Mouse (Mus musculus) midbrain, embryonic 14.5 days (tissue): ENCODE results near the gene Exoc3. TPM values are rescaled to one million over a fixed set of nuclear protein-coding genes. Genes with fewer than 3 reads are reported as not detected.

ENCODE experiments used
- ATAC-seq: fragments of 200-750 bp; cut with Nextera tagmentation; 2 replicates; pipeline ENCODE4 v1.8.0; 2017; ENCODE audit warnings: moderate number of reproducible peaks, moderate library complexity; ENCODE audit not compliant: low FRiP score, low TSS enrichment
- DNase-seq: peaks from one replicate; pipeline ENCODE4 v3.0.0-alpha.2; 2015
- H3K27ac ChIP-seq: fragments of 300-500 bp; sonication (generic); replicated peaks from 2 replicates; pipeline ENCODE4 v1.5.1; 2014; ENCODE audit warnings: mild to moderate bottlenecking, low read depth, low read length, moderate library complexity
- H3K27me3 ChIP-seq: fragments of 300-500 bp; sonication (generic); 2 replicates; pipeline ENCODE4 v1.6.1; 2014; ENCODE audit warnings: low read length, control low read depth, mixed read lengths; ENCODE audit not compliant: control insufficient read depth, insufficient read depth
- H3K36me3 ChIP-seq: fragments of 300-500 bp; sonication (generic); 2 replicates; pipeline ENCODE4 v1.6.1; 2014; ENCODE audit warnings: low read length, control low read depth; ENCODE audit not compliant: control insufficient read depth, insufficient read depth
- H3K4me1 ChIP-seq: fragments of 300-500 bp; sonication (generic); 2 replicates; pipeline ENCODE4 v1.6.1; 2014; ENCODE audit warnings: mild to moderate bottlenecking, antibody characterized with exemption, low read length, control low read depth; ENCODE audit not compliant: control insufficient read depth, insufficient read depth
- H3K4me2 ChIP-seq: fragments of 300-500 bp; sonication (generic); 2 replicates; pipeline ENCODE4 v1.6.1; 2014; ENCODE audit warnings: mild to moderate bottlenecking, low read length, moderate library complexity
- H3K4me3 ChIP-seq: fragments of 300-500 bp; sonication (generic); replicated peaks from 2 replicates; pipeline ENCODE4 v1.5.1; 2014; ENCODE audit warnings: low read depth, low read length
- H3K9ac ChIP-seq: fragments of 300-500 bp; sonication (generic); replicated peaks from 2 replicates; pipeline ENCODE4 v1.6.1; 2014; ENCODE audit warnings: mild to moderate bottlenecking, low read length, moderate library complexity
- H3K9me3 ChIP-seq: fragments of 300-500 bp; sonication (generic); 2 replicates; pipeline ENCODE4 v1.6.1; 2016; ENCODE audit warnings: low read length, control low read depth, mixed read lengths; ENCODE audit not compliant: control insufficient read depth
- WGBS: fragments of 180-500 bp; shearing (Covaris S2); extraction: QIAGEN DNeasy Blood & Tissue Kit; methylation state at CpG from one replicate; pipeline ENCODE4 v1.1.7; 2014; 5-methylcytosine and 5-hydroxymethylcytosine counted together
- polyA plus RNA-seq: library from polyadenylated mRNA; unstranded; fragments of >200 nt; fragmentation: Nextera tagmentation; extraction: Ambion mirVana; gene quantifications from 2 replicates; pipeline ENCODE4 v1.2.1, GENCODE M21; 2014

The Exoc3 gene
- polyA plus RNA-seq, 1 experiment from 2014 or later: 145 TPM

DNA sequence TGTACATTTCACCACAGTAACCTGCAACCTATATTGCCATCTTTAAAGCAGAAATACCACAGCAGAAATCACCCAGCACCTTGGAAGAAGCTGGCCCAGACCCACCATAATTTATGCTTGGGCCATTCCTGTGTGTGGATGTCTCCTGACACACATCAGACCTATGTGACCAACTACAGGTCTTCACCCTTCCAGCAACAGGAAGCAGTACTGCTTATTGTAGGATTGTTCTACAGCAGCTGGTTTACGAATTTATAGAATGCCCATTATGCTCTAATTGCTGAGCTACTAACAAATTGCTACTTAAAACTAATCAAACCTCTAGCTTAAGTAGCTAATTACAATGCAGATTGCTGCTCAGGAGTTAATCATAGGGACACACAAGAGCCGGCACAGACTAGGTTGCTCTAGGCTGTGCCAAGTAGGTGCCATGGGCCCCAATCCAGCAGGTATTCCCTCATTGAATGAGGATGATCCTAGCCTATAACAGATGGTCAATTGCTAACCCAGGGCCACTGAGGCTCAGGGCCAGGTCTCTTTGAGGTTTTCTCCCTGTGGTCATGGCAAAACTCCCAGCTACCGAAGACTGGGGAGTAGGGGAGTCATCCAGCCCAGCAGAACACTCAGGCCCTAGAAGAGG, 62.4 kb downstream of the Exoc3 start:
- no peak overlapping the region for H3K9ac ChIP-seq
- WGBS: 81% methylated on average over 3 of the region's 3 CpGs
- H3K27me3 ChIP-seq: no peaks in the 10 kb centered on the region
- H3K27ac ChIP-seq: no peak overlapping the region
- no peaks in the 10 kb centered on the region for H3K36me3 ChIP-seq
- H3K4me2 ChIP-seq: no peak overlapping the region
- ATAC-seq (no peak), DNase-seq (no peak)
- H3K4me1 ChIP-seq: no peaks in the 10 kb centered on the region
- no peaks in the 10 kb centered on the region for H3K9me3 ChIP-seq
- no peak overlapping the region for H3K4me3 ChIP-seq

DNA sequence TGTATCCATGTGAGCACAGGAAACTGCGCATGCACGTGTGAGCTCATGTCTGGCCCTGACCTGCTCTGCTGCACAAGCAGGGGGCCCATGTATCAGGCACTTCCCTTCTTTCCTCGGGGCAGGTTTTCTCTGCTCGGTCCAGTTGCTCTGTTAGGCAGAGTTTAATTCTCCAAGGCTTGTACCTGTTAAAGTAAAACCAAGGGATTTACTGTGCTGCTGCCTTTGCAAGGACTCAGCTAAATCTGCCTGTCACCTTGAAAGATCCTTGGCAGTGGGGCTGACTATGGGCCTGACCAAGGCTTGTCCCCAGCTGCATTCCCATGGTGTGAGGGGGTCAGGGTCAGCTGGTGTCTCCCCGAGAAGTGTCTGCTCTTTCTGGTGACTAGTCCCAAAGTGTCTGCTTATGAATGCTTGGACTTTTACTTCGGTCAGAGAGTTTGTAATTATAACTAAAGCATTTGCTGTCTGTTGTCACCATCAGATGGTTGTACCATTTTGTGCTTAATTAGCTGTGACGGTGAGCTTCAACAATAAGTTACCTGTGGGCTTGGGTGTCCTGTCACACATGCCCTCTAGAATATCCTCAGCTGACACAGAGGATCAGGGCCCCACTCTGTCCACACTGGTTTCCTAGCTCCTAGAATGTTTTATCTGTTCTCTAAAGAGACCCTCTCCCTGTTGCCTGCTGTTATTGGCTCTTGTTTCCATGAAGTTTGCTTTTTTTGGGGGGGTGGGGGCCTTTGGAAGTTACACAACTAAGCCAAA, 64.2 kb downstream of the Exoc3 start:
- H3K4me3 ChIP-seq: no peak overlapping the region
- DNase-seq: no peak
- H3K4me1 ChIP-seq: no peaks in the 10 kb centered on the region

DNA sequence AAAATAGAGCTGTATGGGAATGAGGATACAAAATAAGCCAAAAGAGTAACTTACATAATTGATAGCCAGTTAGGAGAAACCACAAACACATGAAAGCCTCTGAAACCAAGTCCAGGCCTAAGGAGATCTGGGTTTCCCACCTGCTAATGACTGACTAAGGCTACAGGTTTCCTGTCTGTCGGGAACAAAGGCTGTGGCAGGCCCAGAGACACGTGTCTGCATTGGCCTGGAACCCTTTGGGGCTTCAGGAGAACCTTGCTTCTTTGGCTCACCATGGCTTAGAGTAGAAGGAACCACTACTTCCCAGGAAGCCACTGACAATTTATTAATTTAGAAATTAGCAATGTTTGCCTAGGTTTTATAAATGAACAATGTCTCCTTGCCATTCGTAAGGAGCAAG, 65.2 kb downstream of the Exoc3 start:
- H3K9me3 ChIP-seq: no peaks in the 10 kb centered on the region
- H3K4me2 ChIP-seq: no peak overlapping the region
- 72% methylated on average over 3 of the region's 3 CpGs for WGBS
- no peaks in the 10 kb centered on the region for H3K4me1 ChIP-seq
- H3K27me3 ChIP-seq: no peaks in the 10 kb centered on the region
- no peak overlapping the region for H3K4me3 ChIP-seq
- DNase-seq: no peak
- H3K27ac ChIP-seq: no peak overlapping the region
- H3K9ac ChIP-seq: no peak overlapping the region
- no peak for ATAC-seq
- no peaks in the 10 kb centered on the region for H3K36me3 ChIP-seq

More for the DNA sequence above, 64.2 kb downstream of the Exoc3 start:
- Histone ChIP-seq H3K9ac (no peak overlapping the region), H3K4me2 (no peak overlapping the region), H3K9me3 (no peaks in the 10 kb centered on the region), H3K27me3 (no peaks in the 10 kb centered on the region), H3K27ac (no peak overlapping the region), H3K36me3 (no peaks in the 10 kb centered on the region)
- ATAC-seq: no peak
- WGBS: 81% methylated on average over 7 of the region's 7 CpGs

DNA sequence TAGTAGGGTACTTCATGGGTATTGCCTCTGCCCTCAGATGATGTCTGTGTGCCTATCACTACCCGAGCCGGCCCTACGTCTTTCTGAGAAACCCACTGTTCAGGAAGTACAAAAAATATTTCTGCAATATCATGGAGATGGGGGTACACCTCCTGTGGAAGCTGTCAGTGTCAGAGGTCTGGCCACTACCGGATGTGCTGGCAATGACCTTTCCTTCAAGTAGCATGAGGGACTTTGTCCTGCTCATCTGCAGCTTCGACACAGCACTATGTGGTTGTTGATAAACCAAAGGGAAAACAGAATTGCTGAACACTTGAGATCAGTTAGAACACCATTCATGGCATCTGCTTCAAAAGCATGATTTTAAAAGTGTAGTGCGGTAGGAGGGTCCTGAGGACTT, 67.7 kb downstream of the Exoc3 start:
- no peak for DNase-seq
- Histone ChIP-seq H3K27me3 (no peaks in the 10 kb centered on the region), H3K4me1 (no peaks in the 10 kb centered on the region), H3K36me3 (no peaks in the 10 kb centered on the region), H3K9me3 (no peaks in the 10 kb centered on the region), H3K4me3 (no peak overlapping the region), H3K27ac (no peak overlapping the region), H3K4me2 (no peak overlapping the region), H3K9ac (no peak overlapping the region)
- 94% methylated on average over 6 of the region's 6 CpGs for WGBS
- ATAC-seq: no peak

DNA sequence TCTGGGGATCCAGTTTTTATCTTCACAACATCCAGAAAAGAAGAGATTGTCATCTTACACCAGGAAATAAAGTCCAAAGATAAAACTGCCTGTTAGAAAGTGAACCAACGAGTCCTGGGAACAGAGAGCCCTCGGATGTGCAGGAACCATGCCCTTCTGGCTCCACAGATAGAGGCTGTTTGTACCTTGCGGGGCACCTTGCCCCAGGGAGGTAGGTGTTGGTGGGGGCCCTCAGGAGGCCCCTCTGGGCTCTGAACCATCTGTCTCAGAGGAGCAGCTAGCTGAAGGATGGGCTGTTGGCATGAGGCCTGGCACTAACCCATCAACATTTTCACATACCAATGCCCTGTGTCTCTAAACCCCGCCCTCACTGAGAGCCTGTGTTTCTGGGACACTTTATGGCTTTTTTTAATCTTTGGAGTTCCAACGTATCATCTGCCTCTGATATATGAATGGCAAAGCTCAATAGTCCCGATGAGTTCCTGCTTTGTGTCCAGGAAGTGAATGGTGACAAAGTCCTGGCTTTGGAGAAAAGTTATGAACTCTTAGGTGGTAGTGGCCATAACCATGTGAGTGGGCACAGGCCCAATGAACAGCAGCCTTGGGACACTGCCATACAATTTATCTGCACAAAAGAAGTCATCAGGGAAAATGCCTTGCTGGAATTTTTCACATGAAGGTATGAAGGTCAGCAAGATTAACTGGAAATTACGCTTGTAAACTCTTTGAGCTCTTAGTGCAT, 69.5 kb downstream of the Exoc3 start:
- Histone ChIP-seq H3K9me3 (no peaks in the 10 kb centered on the region), H3K27ac (no peak overlapping the region), H3K4me1 (no peaks in the 10 kb centered on the region), H3K4me2 (no peak overlapping the region), H3K27me3 (no peaks in the 10 kb centered on the region), H3K4me3 (no peak overlapping the region), H3K36me3 (no peaks in the 10 kb centered on the region), H3K9ac (no peak overlapping the region)
- DNase-seq: no peak
- ATAC-seq: no peak
- 86% methylated on average over 7 of the region's 7 CpGs for WGBS

DNA sequence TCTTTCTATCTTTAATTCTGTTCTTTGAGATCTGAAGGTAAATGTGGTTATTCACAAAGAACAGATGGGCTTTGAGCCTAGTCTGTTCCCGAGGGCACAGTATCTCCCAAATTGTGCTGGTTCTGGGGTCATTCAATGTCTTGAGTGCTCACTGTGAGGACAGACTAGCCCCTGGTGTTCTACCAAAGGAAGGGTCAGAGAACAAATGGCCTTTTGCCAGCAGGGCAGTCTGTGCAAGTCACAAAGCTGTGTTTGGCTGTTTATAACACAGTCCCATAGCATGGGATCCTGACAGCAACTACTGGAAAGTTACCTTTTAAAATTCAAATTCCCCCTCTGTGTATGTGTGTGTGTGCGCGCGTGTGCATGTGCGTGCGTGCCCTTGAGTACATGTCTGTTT, 78.6 kb downstream of the Exoc3 start:
- no peaks in the 10 kb centered on the region for H3K4me1 ChIP-seq
- DNase-seq (no peak), ATAC-seq (no peak)
- H3K9ac ChIP-seq: no peak overlapping the region
- no peak overlapping the region for H3K4me2 ChIP-seq
- H3K27ac ChIP-seq: no peak overlapping the region
- no peaks in the 10 kb centered on the region for H3K36me3 ChIP-seq
- WGBS: 91% methylated on average over 6 of the region's 6 CpGs
- no peaks in the 10 kb centered on the region for H3K27me3 ChIP-seq
- no peaks in the 10 kb centered on the region for H3K9me3 ChIP-seq
- H3K4me3 ChIP-seq: no peak overlapping the region

DNA sequence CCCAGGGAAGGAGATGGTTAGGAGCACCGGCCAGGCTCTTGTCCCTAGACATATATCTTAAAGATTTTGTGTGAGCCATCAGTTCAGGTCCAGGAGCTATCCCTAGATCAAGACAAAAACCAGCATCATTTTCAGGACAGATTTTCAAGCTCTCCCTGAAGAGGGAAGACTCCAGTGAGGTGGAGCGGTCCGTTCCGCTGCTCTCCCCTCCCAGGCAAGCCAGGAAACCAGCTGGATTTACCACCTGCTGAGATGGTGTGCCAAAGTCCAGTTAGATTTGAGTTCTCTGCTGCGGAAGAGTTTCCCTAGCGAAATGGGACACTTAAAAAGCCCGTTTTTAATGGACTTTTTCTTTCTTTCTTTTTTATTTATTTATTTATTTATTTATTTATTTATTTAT, 81.0 kb downstream of the Exoc3 start:
- Histone ChIP-seq H3K9me3 (no peaks in the 10 kb centered on the region), H3K36me3 (no peaks in the 10 kb centered on the region), H3K27me3 (peaks cover 8% of the 10 kb centered on the region; the same call in 1 of the 2 replicates), H3K4me1 (no peaks in the 10 kb centered on the region), H3K9ac (no peak overlapping the region), H3K4me2 (no peak overlapping the region), H3K4me3 (no peak overlapping the region), H3K27ac (no peak overlapping the region)
- ATAC-seq: no peak
- 69% methylated on average over 7 of the region's 7 CpGs for WGBS
- DNase-seq: no peak

DNA sequence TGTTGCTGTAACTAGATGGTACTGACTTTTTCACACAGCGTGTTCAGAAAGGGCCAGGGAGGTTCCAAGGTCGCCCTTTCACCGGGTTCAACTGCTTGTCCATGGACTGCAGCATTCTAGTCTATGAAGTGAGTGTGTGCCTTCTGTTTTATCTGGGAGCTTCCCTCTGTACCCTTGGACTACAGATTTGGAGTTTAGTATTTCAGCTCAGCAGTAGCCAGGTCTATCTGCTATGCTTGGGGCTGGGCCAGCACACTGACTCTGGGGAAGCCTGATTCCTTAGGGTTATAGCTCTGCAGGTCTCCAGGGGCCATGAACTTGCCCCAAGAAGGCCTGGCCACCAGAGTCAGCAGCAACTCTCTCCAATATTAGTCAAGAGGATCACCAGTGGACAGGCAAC, 85.9 kb downstream of the Exoc3 start:
- H3K27me3 ChIP-seq: peaks cover 26% of the 10 kb centered on the region
- no peaks in the 10 kb centered on the region for H3K36me3 ChIP-seq
- no peaks in the 10 kb centered on the region for H3K9me3 ChIP-seq
- no peak overlapping the region for H3K27ac ChIP-seq
- WGBS: 64% methylated on average over 3 of the region's 3 CpGs
- ATAC-seq (no peak), DNase-seq (no peak)
- no peak overlapping the region for H3K9ac ChIP-seq
- no peak overlapping the region for H3K4me3 ChIP-seq
- no peak overlapping the region for H3K4me2 ChIP-seq
- H3K4me1 ChIP-seq: peaks cover 4% of the 10 kb centered on the region
